Mouse (Mus musculus): ENCODE data around the gene Cmah.

Cmah gene

GRCm38 (mm10) chr13:24327201-24327600, at the start of gene Cmah:
TSS of gene Cmah (plus strand) at chr13:24327404.
- Histone ChIP-seq H3K4me1 (replicated peaks; ENCODE audit: low read depth, low read length) (no peaks in the 10 kb centered on the region), H3K4me3 (replicated peaks; ENCODE audit: low read length) (no peak within 1 kb of the TSS), H3K36me3 (ENCODE audit: insufficient read depth, low read length) (no peaks in the 10 kb centered on the region), H3K27me3 (ENCODE audit: insufficient read depth, low read length) (no peaks in the 10 kb centered on the region), H3K9me3 (ENCODE audit: low read length) (peaks cover 10% of the 10 kb centered on the region)
- TF ChIP-seq POU5F1 (IDR thresholded peaks at IDR 0.05; ENCODE audit: borderline replicate concordance, low read length) (no peak), NANOG (IDR thresholded peaks at IDR 0.05; ENCODE audit: borderline replicate concordance, low read length) (no peak), CTCF (conservative IDR thresholded peaks at IDR 0.05; ENCODE audit: low read length) (no peak)

- TF ChIP-seq CTCF (conservative IDR thresholded peaks at IDR 0.05; ENCODE audit: low read length) (no peak), NANOG (IDR thresholded peaks at IDR 0.05; ENCODE audit: borderline replicate concordance, low read length) (no peak), POU5F1 (IDR thresholded peaks at IDR 0.05; ENCODE audit: borderline replicate concordance, low read length) (no peak)
- Histone ChIP-seq H3K4me1 (replicated peaks; ENCODE audit: low read depth, low read length) (peaks cover 24% of the 10 kb centered on the region), H3K9me3 (ENCODE audit: low read length) (no peaks in the 10 kb centered on the region), H3K4me3 (replicated peaks; ENCODE audit: low read length) (peak overlapping the region; percentile 86), H3K36me3 (ENCODE audit: insufficient read depth, low read length) (peaks cover 9% of the 10 kb centered on the region), H3K27me3 (ENCODE audit: insufficient read depth, low read length) (peaks cover 32% of the 10 kb centered on the region)
Measured at GRCm38 (mm10) chr13:24279407-24279761, 47.8 kb upstream of the Cmah start.

GRCm38 (mm10) chr13:24279762-24280438, 47.3 kb upstream of the Cmah start:
- Histone ChIP-seq H3K4me1 (replicated peaks; ENCODE audit: low read depth, low read length) (peaks cover 24% of the 10 kb centered on the region), H3K4me3 (replicated peaks; ENCODE audit: low read length) (peak overlapping the region; percentile 86), H3K27me3 (ENCODE audit: insufficient read depth, low read length) (peaks cover 32% of the 10 kb centered on the region), H3K9me3 (ENCODE audit: low read length) (no peaks in the 10 kb centered on the region), H3K36me3 (ENCODE audit: insufficient read depth, low read length) (peaks cover 9% of the 10 kb centered on the region)
- TF ChIP-seq CTCF (conservative IDR thresholded peaks at IDR 0.05; ENCODE audit: low read length) = no peak
- no peak for TF ChIP-seq POU5F1 (IDR thresholded peaks at IDR 0.05; ENCODE audit: borderline replicate concordance, low read length)
- no peak for TF ChIP-seq NANOG (IDR thresholded peaks at IDR 0.05; ENCODE audit: borderline replicate concordance, low read length)

- H3K36me3 ChIP-seq (ENCODE audit: insufficient read depth, low read length) = peaks cover 2% of the 10 kb centered on the region; the same call in 1 of the 2 replicates
- TF ChIP-seq NANOG (IDR thresholded peaks at IDR 0.05; ENCODE audit: borderline replicate concordance, low read length) = no peak
- TF ChIP-seq POU5F1 (IDR thresholded peaks at IDR 0.05; ENCODE audit: borderline replicate concordance, low read length) = no peak
- TF ChIP-seq CTCF (conservative IDR thresholded peaks at IDR 0.05; ENCODE audit: low read length) = no peak
Measured at GRCm38 (mm10) chr13:24280439-24281431, 46.5 kb upstream of the Cmah start, which contains the start of gene Carmil1. TSS of gene Carmil1 (minus strand) at chr13:24280795.

GRCm38 (mm10) chr13:24287381-24287780, 39.8 kb upstream of the Cmah start:
- TF ChIP-seq CTCF (conservative IDR thresholded peaks at IDR 0.05; ENCODE audit: low read length) (no peak), POU5F1 (IDR thresholded peaks at IDR 0.05; ENCODE audit: borderline replicate concordance, low read length) (no peak), NANOG (IDR thresholded peaks at IDR 0.05; ENCODE audit: borderline replicate concordance, low read length) (no peak)
- Histone ChIP-seq H3K27me3 (ENCODE audit: insufficient read depth, low read length) (peaks cover 16% of the 10 kb centered on the region), H3K4me1 (replicated peaks; ENCODE audit: low read depth, low read length) (no peaks in the 10 kb centered on the region), H3K9me3 (ENCODE audit: low read length) (no peaks in the 10 kb centered on the region), H3K4me3 (replicated peaks; ENCODE audit: low read length) (no peak overlapping the region), H3K36me3 (ENCODE audit: insufficient read depth, low read length) (no peaks in the 10 kb centered on the region)

More at GRCm38 (mm10) chr13:24280439-24281431, 46.5 kb upstream of the Cmah start, which contains the start of gene Carmil1:
- peaks cover 32% of the 10 kb centered on the region for H3K27me3 ChIP-seq (ENCODE audit: insufficient read depth, low read length)
- H3K4me3 ChIP-seq (replicated peaks; ENCODE audit: low read length) = peak within 1 kb of the TSS; percentile 86
- H3K4me1 ChIP-seq (replicated peaks; ENCODE audit: low read depth, low read length) = peaks cover 24% of the 10 kb centered on the region
- no peaks in the 10 kb centered on the region for H3K9me3 ChIP-seq (ENCODE audit: low read length)

- Histone ChIP-seq H3K36me3 (ENCODE audit: insufficient read depth, low read length) (no peaks in the 10 kb centered on the region), H3K4me3 (replicated peaks; ENCODE audit: low read length) (no peak overlapping the region), H3K9me3 (ENCODE audit: low read length) (no peaks in the 10 kb centered on the region), H3K4me1 (replicated peaks; ENCODE audit: low read depth, low read length) (no peaks in the 10 kb centered on the region), H3K27me3 (ENCODE audit: insufficient read depth, low read length) (peaks cover 3% of the 10 kb centered on the region)
- TF ChIP-seq CTCF (conservative IDR thresholded peaks at IDR 0.05; ENCODE audit: low read length) (peak; percentile 99), POU5F1 (IDR thresholded peaks at IDR 0.05; ENCODE audit: borderline replicate concordance, low read length) (no peak)
Measured at GRCm38 (mm10) chr13:24297252-24297651, 30.0 kb upstream of the Cmah start.

GRCm38 (mm10) chr13:24305486-24305885, 21.7 kb upstream of the Cmah start:
- Histone ChIP-seq H3K27me3 (ENCODE audit: insufficient read depth, low read length) (no peaks in the 10 kb centered on the region), H3K4me1 (replicated peaks; ENCODE audit: low read depth, low read length) (no peaks in the 10 kb centered on the region), H3K9me3 (ENCODE audit: low read length) (no peaks in the 10 kb centered on the region), H3K4me3 (replicated peaks; ENCODE audit: low read length) (no peak overlapping the region), H3K36me3 (ENCODE audit: insufficient read depth, low read length) (no peaks in the 10 kb centered on the region)
- TF ChIP-seq POU5F1 (IDR thresholded peaks at IDR 0.05; ENCODE audit: borderline replicate concordance, low read length) (no peak), CTCF (conservative IDR thresholded peaks at IDR 0.05; ENCODE audit: low read length) (no peak), NANOG (IDR thresholded peaks at IDR 0.05; ENCODE audit: borderline replicate concordance, low read length) (no peak)

- Histone ChIP-seq H3K4me1 (replicated peaks; ENCODE audit: low read depth, low read length) (no peaks in the 10 kb centered on the region), H3K9me3 (ENCODE audit: low read length) (no peaks in the 10 kb centered on the region), H3K27me3 (ENCODE audit: insufficient read depth, low read length) (no peaks in the 10 kb centered on the region), H3K36me3 (ENCODE audit: insufficient read depth, low read length) (no peaks in the 10 kb centered on the region), H3K4me3 (replicated peaks; ENCODE audit: low read length) (no peak overlapping the region)
- TF ChIP-seq NANOG (IDR thresholded peaks at IDR 0.05; ENCODE audit: borderline replicate concordance, low read length) = no peak
- peak; percentile 39 for TF ChIP-seq CTCF (conservative IDR thresholded peaks at IDR 0.05; ENCODE audit: low read length)
Measured at GRCm38 (mm10) chr13:24306248-24306647, 21.0 kb upstream of the Cmah start.

Data from E14TG2a.4 (cell line).